Mouse (Mus musculus): Measurements from ENCODE around the gene Ptdss2. TPM values are rescaled to one million over a fixed set of nuclear protein-coding genes. Genes with fewer than 3 reads are reported as not detected.

Gene Ptdss2
- polyA plus RNA-seq, 1 experiment from 2014 or later = 84.7 TPM

- 2% methylated on average over 29 of the region's 29 CpGs for WGBS
- Histone ChIP-seq H3K27me3 (peaks cover 5% of the 10 kb centered on the region; the same call in 1 of the 2 replicates), H3K27ac (peak overlapping the region; percentile 73), H3K9me3 (no peaks in the 10 kb centered on the region), H3K4me1 (0 out of 2 replicates have a peak, but pooled peaks cover 3% of the 10 kb centered on the region), H3K36me3 (no peaks in the 10 kb centered on the region), H3K9ac (peak overlapping the region; percentile 41), H3K4me2 (replicated peaks) (peak overlapping the region; percentile 53), H3K4me3 (peak overlapping the region; percentile 53)
- peak; percentile 97 for ATAC-seq (ENCODE audit: insufficient number of reproducible peaks, insufficient read depth, low FRiP score, low TSS enrichment)
These were observed 721 bp downstream of the Ptdss2 start for GRCm38 (mm10) chr7:141122689-141123516.

GRCm38 (mm10) chr7:141123517-141123856, 1.3 kb downstream of the Ptdss2 start:
- peak overlapping the region; percentile 73 for H3K27ac ChIP-seq
- H3K36me3 ChIP-seq = no peaks in the 10 kb centered on the region
- H3K4me2 ChIP-seq (replicated peaks) = peak overlapping the region; percentile 53
- H3K4me3 ChIP-seq = peak overlapping the region; percentile 53
- H3K4me1 ChIP-seq = 0 out of 2 replicates have a peak, but pooled peaks cover 3% of the 10 kb centered on the region
- 2% methylated on average over 15 of the region's 15 CpGs for WGBS
- no peaks in the 10 kb centered on the region for H3K27me3 ChIP-seq
- ATAC-seq (ENCODE audit: insufficient number of reproducible peaks, insufficient read depth, low FRiP score, low TSS enrichment) = peak; percentile 30; the same call in 1 of the 2 replicates
- no peaks in the 10 kb centered on the region for H3K9me3 ChIP-seq
- peak overlapping the region; percentile 41 for H3K9ac ChIP-seq

- no peaks in the 10 kb centered on the region for H3K9me3 ChIP-seq
- peaks cover 7% of the 10 kb centered on the region for H3K36me3 ChIP-seq
- ATAC-seq (ENCODE audit: insufficient number of reproducible peaks, insufficient read depth, low FRiP score, low TSS enrichment) = peak; percentile 97
- H3K4me3 ChIP-seq = peak overlapping the region; percentile 91
- peaks cover 14% of the 10 kb centered on the region for H3K4me1 ChIP-seq
- under 1% methylated on average over 59 of the region's 59 CpGs for WGBS
- peak overlapping the region; percentile 81 for H3K4me2 ChIP-seq (replicated peaks)
- H3K27me3 ChIP-seq = no peaks in the 10 kb centered on the region
- H3K27ac ChIP-seq = peak overlapping the region; percentile 72
- peak overlapping the region; percentile 92 for H3K9ac ChIP-seq
These were observed 9.0 kb downstream of the Ptdss2 start for GRCm38 (mm10) chr7:141131024-141131820.

- no peak for ATAC-seq (ENCODE audit: insufficient number of reproducible peaks, insufficient read depth, low FRiP score, low TSS enrichment)
- H3K36me3 ChIP-seq = peaks cover 16% of the 10 kb centered on the region
- 0 out of 2 replicates have a peak overlapping the region, but pooled peaks have one; percentile 72 for H3K27ac ChIP-seq
- H3K4me1 ChIP-seq = peaks cover 14% of the 10 kb centered on the region
- H3K4me3 ChIP-seq = peak overlapping the region; percentile 91
- H3K9ac ChIP-seq = peak overlapping the region; percentile 92
- H3K4me2 ChIP-seq (replicated peaks) = peak overlapping the region; percentile 81
- no peaks in the 10 kb centered on the region for H3K9me3 ChIP-seq
- 56% methylated on average over 12 of the region's 12 CpGs for WGBS
- H3K27me3 ChIP-seq = no peaks in the 10 kb centered on the region
These were observed 9.9 kb downstream of the Ptdss2 start for GRCm38 (mm10) chr7:141131904-141132755.

- no peak for ATAC-seq (ENCODE audit: insufficient number of reproducible peaks, insufficient read depth, low FRiP score, low TSS enrichment)
- H3K9ac ChIP-seq = no peak overlapping the region
- 87% methylated on average over 4 of the region's 4 CpGs for WGBS
- H3K9me3 ChIP-seq = no peaks in the 10 kb centered on the region
- H3K4me2 ChIP-seq (replicated peaks) = no peak overlapping the region
- H3K4me1 ChIP-seq = no peaks in the 10 kb centered on the region
- no peak overlapping the region for H3K27ac ChIP-seq
- H3K36me3 ChIP-seq = peaks cover 51% of the 10 kb centered on the region
- H3K27me3 ChIP-seq = no peaks in the 10 kb centered on the region
- no peak overlapping the region for H3K4me3 ChIP-seq
These were observed 19.1 kb downstream of the Ptdss2 start for GRCm38 (mm10) chr7:141141326-141141725.

GRCm38 (mm10) chr7:141143112-141143511, 20.9 kb downstream of the Ptdss2 start:
- H3K36me3 ChIP-seq = peaks cover 51% of the 10 kb centered on the region
- H3K9ac ChIP-seq = no peak overlapping the region
- H3K4me3 ChIP-seq = no peak overlapping the region
- no peaks in the 10 kb centered on the region for H3K4me1 ChIP-seq
- H3K9me3 ChIP-seq = no peaks in the 10 kb centered on the region
- ATAC-seq (ENCODE audit: insufficient number of reproducible peaks, insufficient read depth, low FRiP score, low TSS enrichment) = no peak
- 62% methylated on average over 5 of the region's 5 CpGs for whole genome bisulfite sequencing
- no peak overlapping the region for H3K27ac ChIP-seq
- H3K27me3 ChIP-seq = no peaks in the 10 kb centered on the region
- no peak overlapping the region for H3K4me2 ChIP-seq (replicated peaks)

GRCm38 (mm10) chr7:141143861-141144260, 21.7 kb downstream of the Ptdss2 start:
- 81% methylated on average over 2 of the region's 2 CpGs for WGBS
- H3K9me3 ChIP-seq = no peaks in the 10 kb centered on the region
- peaks cover 43% of the 10 kb centered on the region for H3K36me3 ChIP-seq

GRCm38 (mm10) chr7:141144650-141145049, 22.5 kb downstream of the Ptdss2 start:
- H3K4me2 ChIP-seq (replicated peaks) = no peak overlapping the region
- H3K4me3 ChIP-seq = no peak overlapping the region
- H3K27ac ChIP-seq = no peak overlapping the region
- H3K27me3 ChIP-seq = no peaks in the 10 kb centered on the region
- H3K9ac ChIP-seq = no peak overlapping the region
- H3K9me3 ChIP-seq = no peaks in the 10 kb centered on the region
- ATAC-seq (ENCODE audit: insufficient number of reproducible peaks, insufficient read depth, low FRiP score, low TSS enrichment) = no peak
- WGBS = 95% methylated on average over 3 of the region's 3 CpGs
- H3K36me3 ChIP-seq = peaks cover 39% of the 10 kb centered on the region
- no peaks in the 10 kb centered on the region for H3K4me1 ChIP-seq

More at GRCm38 (mm10) chr7:141143861-141144260, 21.7 kb downstream of the Ptdss2 start:
- no peak for ATAC-seq (ENCODE audit: insufficient number of reproducible peaks, insufficient read depth, low FRiP score, low TSS enrichment)
- H3K27ac ChIP-seq = no peak overlapping the region
- no peak overlapping the region for H3K4me3 ChIP-seq
- no peaks in the 10 kb centered on the region for H3K27me3 ChIP-seq
- H3K4me1 ChIP-seq = no peaks in the 10 kb centered on the region
- H3K4me2 ChIP-seq (replicated peaks) = no peak overlapping the region
- no peak overlapping the region for H3K9ac ChIP-seq

- H3K27ac ChIP-seq = no peak overlapping the region
These were observed 23.2 kb downstream of the Ptdss2 start for GRCm38 (mm10) chr7:141145403-141145802.

GRCm38 (mm10) chr7:141146043-141146595, 23.9 kb downstream of the Ptdss2 start:
- H3K9ac ChIP-seq = no peak overlapping the region
- H3K4me1 ChIP-seq = no peaks in the 10 kb centered on the region
- H3K9me3 ChIP-seq = no peaks in the 10 kb centered on the region
- no peaks in the 10 kb centered on the region for H3K27me3 ChIP-seq
- ATAC-seq (ENCODE audit: insufficient number of reproducible peaks, insufficient read depth, low FRiP score, low TSS enrichment) = no peak
- WGBS = 92% methylated on average over 12 of the region's 12 CpGs
- H3K27ac ChIP-seq = no peak overlapping the region
- no peak overlapping the region for H3K4me3 ChIP-seq
- no peak overlapping the region for H3K4me2 ChIP-seq (replicated peaks)
- peaks cover 42% of the 10 kb centered on the region for H3K36me3 ChIP-seq

More at GRCm38 (mm10) chr7:141145403-141145802, 23.2 kb downstream of the Ptdss2 start:
- Histone ChIP-seq H3K4me3 (no peak overlapping the region), H3K9me3 (no peaks in the 10 kb centered on the region), H3K9ac (no peak overlapping the region), H3K4me2 (replicated peaks) (no peak overlapping the region), H3K4me1 (no peaks in the 10 kb centered on the region), H3K27me3 (no peaks in the 10 kb centered on the region), H3K36me3 (peaks cover 38% of the 10 kb centered on the region)
- WGBS = 76% methylated on average over 1 of the region's 1 CpGs
- ATAC-seq (ENCODE audit: insufficient number of reproducible peaks, insufficient read depth, low FRiP score, low TSS enrichment) = no peak

- Histone ChIP-seq H3K9ac (no peak overlapping the region), H3K27ac (no peak overlapping the region), H3K4me1 (no peaks in the 10 kb centered on the region), H3K9me3 (no peaks in the 10 kb centered on the region), H3K27me3 (no peaks in the 10 kb centered on the region), H3K36me3 (peaks cover 52% of the 10 kb centered on the region), H3K4me3 (no peak overlapping the region), H3K4me2 (replicated peaks) (no peak overlapping the region)
- WGBS = 85% methylated on average over 6 of the region's 6 CpGs
- ATAC-seq (ENCODE audit: insufficient number of reproducible peaks, insufficient read depth, low FRiP score, low TSS enrichment) = no peak
These were observed 24.9 kb downstream of the Ptdss2 start for GRCm38 (mm10) chr7:141147044-141147443.

Data from embryonic facial prominence, embryonic 12.5 days (tissue).